Mouse (Mus musculus): ENCODE data around the gene Itga9.

- TF ChIP-seq CTCF (conservative IDR thresholded peaks at IDR 0.05; ENCODE audit: insufficient read depth, insufficient read length, low read depth, low read length) (no peak), POLR2A (IDR thresholded peaks at IDR 0.05; ENCODE audit: low read depth, low read length) (no peak)
These were observed 127.1 kb downstream of the Itga9 start for GRCm38 (mm10) chr9:118733601-118734000.
